Mouse (Mus musculus) liver, adult 2 months (tissue): ENCODE measurements around the gene Csnk2b.

Experiments used
- CTCF ChIP-seq: fragments of 200-500 bp; IDR thresholded peaks from 2 replicates; pipeline ENCODE4 v1.5.1; 2011; ENCODE audit warnings: low read depth, low read length, control low read depth
- POLR2A ChIP-seq: fragments of 200-500 bp; IDR thresholded peaks from 2 replicates; pipeline ENCODE4 v1.6.1; 2011; ENCODE audit warnings: low read length, control low read depth; ENCODE audit not compliant: insufficient read depth; ENCODE audit errors: extremely low read depth

DNA sequence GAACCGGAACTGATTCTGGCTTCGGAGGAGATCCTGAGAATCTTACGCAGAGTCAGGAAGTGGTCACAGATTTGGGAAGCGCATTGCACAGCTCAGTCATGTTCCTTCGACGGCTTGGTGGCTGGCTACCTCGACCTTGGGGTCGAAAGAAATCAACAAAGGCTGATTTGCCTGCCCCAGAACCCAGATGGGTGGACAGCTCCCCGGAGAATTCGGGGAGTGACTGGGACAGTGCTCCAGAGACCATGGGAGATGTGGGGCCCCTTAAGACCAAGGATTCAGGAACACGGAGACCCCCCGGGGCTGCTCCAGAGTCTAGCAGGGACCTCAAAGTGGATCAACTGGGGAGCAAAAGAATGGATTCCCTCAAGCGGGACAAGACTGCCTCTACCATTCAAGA, 5.2 kb upstream of the Csnk2b start:
- TF ChIP-seq CTCF, result no peak
- TF ChIP-seq POLR2A, result no peak
